Mouse (Mus musculus) cerebellum, postnatal 14 days (tissue): ENCODE data around the gene Cfap54.

Experiments used
- DNase-seq, 2 experiments: peaks; one replicate each; pipeline ENCODE4 v3.0.0; 2021; ENCODE audit warnings: mixed read lengths in 2 of 2

The Cfap54 gene

GRCm38 (mm10) chr10:93081133-93081779, at the start of gene Cfap54:
Gene Cfap54 (minus strand): TSS chr10:93081618.
- peak; percentile 93 to 94 for DNase-seq

GRCm38 (mm10) chr10:93130456-93130940, 49.1 kb upstream of the Cfap54 start:
- no peak for DNase-seq

GRCm38 (mm10) chr10:93129904-93130455, 48.6 kb upstream of the Cfap54 start:
- no peak for DNase-seq

GRCm38 (mm10) chr10:93129345-93129744, 47.9 kb upstream of the Cfap54 start:
- no peak for DNase-seq

GRCm38 (mm10) chr10:93128566-93128965, 47.1 kb upstream of the Cfap54 start:
- no peak for DNase-seq

GRCm38 (mm10) chr10:93126025-93126424, 44.6 kb upstream of the Cfap54 start:
- DNase-seq = no peak

- DNase-seq = no peak
Measured at GRCm38 (mm10) chr10:93123957-93124613, 42.7 kb upstream of the Cfap54 start.

GRCm38 (mm10) chr10:93123310-93123709, 41.9 kb upstream of the Cfap54 start:
- DNase-seq = no peak

GRCm38 (mm10) chr10:93122399-93123184, 41.2 kb upstream of the Cfap54 start:
- DNase-seq = no peak

- no peak for DNase-seq
Measured at GRCm38 (mm10) chr10:93121262-93121860, 39.9 kb upstream of the Cfap54 start.

- no peak for DNase-seq
Measured at GRCm38 (mm10) chr10:93119809-93120208, 38.4 kb upstream of the Cfap54 start.

GRCm38 (mm10) chr10:93116636-93117035, 35.2 kb upstream of the Cfap54 start:
- no peak for DNase-seq

GRCm38 (mm10) chr10:93115743-93116142, 34.3 kb upstream of the Cfap54 start:
- DNase-seq = no peak

GRCm38 (mm10) chr10:93114782-93115181, 33.4 kb upstream of the Cfap54 start:
- DNase-seq = no peak

GRCm38 (mm10) chr10:93113968-93114367, 32.5 kb upstream of the Cfap54 start:
- no peak for DNase-seq

GRCm38 (mm10) chr10:93112021-93112420, 30.6 kb upstream of the Cfap54 start:
- no peak for DNase-seq

- no peak for DNase-seq
Measured at GRCm38 (mm10) chr10:93111412-93111811, 30.0 kb upstream of the Cfap54 start.

- DNase-seq = no peak
Measured at GRCm38 (mm10) chr10:93105358-93105757, 23.9 kb upstream of the Cfap54 start.

- DNase-seq = no peak
Measured at GRCm38 (mm10) chr10:93104357-93104756, 22.9 kb upstream of the Cfap54 start.

GRCm38 (mm10) chr10:93103676-93104075, 22.3 kb upstream of the Cfap54 start:
- peak in 1 of 2 experiments; percentile 14 for DNase-seq

- DNase-seq = no peak
Measured at GRCm38 (mm10) chr10:93102321-93102720, 20.9 kb upstream of the Cfap54 start.

GRCm38 (mm10) chr10:93098211-93098805, 16.9 kb upstream of the Cfap54 start:
- DNase-seq = no peak
